Mouse (Mus musculus) neutrophil, adult 5-6 weeks (primary cell): ENCODE measurements around the gene Med13l. TPM values are rescaled to one million over a fixed set of nuclear protein-coding genes. Genes with fewer than 3 reads are reported as not detected.

Source experiments
- ATAC-seq: fragments of 151-379, 151-347 bp; 2 replicates; pipeline ENCODE4 v1.8.0; 2017; ENCODE audit warnings: mild to moderate bottlenecking, moderate TSS enrichment; ENCODE audit not compliant: insufficient number of reproducible peaks, poor library complexity, low FRiP score, severe bottlenecking; ENCODE audit errors: extremely low read depth
- total RNA-seq: library from RNA; stranded (forward); fragments of 200-1000 nt; gene quantifications from 2 replicates; pipeline ENCODE4 v1.2.3, GENCODE M21; 2017

Med13l gene
- total RNA-seq, 1 experiment from 2014 or later: 91.4 TPM

DNA sequence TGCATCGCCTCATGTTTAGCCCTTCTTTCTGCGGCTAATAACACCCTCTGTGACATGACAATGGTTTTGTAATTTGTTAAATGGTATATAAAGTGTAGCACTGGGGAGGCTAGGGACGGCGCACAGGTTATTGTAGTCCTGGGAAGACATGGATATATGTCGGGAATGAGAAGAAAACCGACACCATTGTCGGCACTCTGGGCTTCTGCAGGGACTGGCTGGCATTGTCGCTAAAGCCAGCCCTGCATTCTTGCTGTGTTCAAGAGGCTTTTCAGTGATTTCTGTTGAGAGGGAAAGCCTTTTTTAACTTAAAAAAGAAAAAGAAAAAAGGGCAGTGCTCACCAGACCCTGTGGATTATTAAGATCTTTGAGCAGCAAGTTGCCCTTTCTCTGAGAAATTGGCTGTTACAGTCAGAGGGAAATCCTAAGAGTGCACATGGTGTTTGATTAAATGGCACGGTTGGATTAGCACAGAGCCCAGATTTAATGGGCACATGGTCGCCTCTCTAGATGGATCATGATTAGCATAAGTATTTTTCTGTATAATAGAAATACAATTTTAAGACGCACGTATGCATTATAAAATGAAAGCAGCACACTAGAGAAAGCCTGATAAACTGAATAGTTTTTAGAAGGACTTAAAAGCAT is 58.6 kb downstream of the Med13l start:
- no peak for ATAC-seq

DNA sequence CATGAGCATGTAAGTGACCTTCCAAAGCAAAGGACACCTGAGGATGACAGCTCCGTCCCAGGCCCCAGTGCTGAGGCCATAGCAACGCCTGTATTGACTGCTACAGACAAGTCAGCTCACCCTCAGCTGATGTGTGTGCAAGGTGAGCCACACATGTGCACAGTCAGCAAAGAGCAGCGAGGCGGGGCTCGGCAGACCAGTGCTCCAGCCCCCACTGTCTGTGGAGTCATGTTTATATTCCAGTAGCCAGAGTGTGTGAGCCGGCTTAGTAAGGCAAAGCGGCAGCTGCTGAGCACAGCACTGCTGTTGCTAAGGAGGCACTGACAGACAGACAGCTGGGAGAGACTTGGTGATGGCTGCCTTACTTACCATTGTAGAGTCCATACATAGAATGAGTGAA is 59.3 kb downstream of the Med13l start:
- no peak for ATAC-seq

DNA sequence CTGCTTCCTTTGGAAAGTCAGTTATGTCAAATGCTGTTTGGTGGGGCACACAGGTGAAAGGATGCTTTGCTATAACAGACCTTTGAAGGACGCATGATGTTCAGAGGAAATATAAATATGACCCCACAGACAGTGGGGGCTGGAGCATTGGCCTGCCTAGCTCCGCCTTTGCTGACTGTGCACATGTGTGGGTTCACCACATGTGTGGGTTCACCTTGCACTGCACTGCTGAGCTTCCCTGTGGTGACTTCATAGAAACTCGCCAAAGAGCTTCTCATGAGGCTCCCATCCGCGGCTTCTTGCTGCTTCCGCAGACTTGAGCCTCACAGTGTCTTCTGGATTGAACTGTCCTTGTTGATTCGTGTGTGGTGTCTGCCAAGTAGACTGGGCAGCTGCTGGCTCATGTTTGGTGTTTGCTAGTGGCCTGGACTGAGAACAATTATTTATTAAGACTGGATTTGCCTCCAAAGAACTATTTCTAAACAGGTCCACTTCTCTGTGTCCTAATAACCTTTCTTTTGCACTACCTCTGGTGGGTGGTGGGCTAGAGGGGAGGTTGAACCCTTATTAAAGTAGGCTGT is 59.9 kb downstream of the Med13l start:
- no peak for ATAC-seq

DNA sequence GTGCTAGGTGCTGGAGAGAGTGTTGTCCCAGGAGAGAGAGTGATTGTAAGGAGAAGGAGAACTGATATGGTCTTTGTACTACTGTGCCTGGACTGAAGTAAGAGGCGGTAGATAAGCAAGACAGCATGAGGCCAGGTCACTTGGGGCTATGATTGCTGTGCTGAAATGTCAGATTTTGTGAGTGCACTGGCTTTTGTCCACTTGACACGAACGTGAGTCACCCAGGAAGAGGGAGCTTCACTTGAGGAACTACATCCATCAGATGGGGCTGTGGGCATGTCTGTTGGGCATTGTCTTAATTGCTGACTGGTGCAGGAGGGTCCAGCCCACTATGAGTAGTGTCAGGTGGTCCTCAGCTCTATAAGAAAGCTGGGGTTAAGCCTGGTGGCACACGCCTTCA is 61.4 kb downstream of the Med13l start:
- ATAC-seq: no peak; the same call in 1 of the 2 replicates

DNA sequence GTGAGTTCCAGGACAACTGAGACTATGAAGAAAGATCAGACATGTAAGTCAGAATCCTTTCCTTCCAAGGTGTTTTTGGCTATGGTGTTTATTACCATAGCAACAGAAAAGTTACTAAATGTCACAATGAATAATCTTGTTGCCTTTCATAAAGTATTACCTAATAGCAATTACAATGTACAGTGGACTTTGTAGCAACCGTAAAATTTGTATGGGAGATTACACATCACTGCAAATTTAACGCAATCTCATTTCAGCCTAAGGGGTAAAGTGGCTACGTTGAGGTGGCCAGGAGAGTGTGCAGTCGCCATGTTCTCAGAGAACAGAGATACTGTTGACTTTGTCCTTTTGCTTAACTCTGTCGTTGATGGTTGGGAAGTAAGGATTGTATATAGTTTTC is 61.9 kb downstream of the Med13l start:
- ATAC-seq: no peak

DNA sequence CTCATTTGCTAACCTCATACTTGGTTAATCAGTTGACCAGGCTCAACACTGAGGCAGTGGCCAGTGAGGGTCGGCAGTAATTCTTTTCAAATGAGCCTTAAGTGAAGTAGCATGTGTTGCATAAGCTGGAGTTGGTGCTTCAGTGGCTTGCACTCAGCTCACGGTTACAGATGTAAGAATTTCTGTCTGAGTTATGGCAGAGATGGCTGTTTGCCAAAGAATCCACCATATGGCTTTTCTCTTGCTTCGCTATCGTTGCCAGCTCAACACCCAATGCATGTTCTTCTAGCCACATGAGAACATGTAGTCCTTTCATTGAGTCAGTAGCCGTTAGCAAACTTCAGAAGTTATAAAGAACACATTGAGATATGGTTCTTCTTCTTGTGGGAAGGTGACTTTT is 63.3 kb downstream of the Med13l start:
- no peak for ATAC-seq

DNA sequence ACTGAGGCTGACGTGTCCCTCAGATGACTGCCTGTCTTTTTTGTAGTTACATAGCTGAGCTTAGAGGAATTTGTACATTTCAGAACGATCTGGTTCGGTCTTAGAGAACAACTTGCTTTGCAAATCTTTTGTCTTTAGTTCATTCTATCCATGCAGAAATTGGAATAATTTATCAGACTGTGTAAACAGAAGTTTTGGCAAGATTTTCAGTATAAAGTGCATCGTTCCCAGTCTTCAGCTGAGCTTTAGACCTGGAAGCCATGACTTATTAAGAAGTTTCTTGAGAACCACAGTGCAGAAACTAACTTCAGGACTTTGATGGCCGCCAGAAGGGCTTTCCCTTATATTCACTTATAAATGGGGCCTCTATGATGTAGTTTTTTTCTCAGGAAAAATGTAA is 67.2 kb downstream of the Med13l start:
- ATAC-seq: no peak

DNA sequence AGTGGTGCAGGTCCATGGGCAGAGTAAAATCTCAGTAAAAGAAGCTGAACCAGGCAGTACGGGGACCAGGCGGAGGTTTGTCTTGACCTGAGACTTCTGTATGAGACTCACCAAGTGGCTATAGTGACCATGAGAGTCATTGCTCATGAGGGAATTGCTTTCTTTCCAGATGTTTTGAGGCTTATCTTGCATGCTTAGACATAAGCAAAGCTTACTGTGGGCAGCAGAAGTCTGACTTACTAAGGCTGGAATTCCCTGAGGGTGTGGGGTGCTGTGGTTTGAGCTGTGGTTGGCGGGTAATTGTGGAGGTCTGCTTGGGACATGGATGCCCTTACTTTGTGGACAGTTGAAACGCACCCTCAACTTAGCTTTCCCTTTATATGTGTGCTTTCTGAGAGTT is 67.7 kb downstream of the Med13l start:
- no peak for ATAC-seq

DNA sequence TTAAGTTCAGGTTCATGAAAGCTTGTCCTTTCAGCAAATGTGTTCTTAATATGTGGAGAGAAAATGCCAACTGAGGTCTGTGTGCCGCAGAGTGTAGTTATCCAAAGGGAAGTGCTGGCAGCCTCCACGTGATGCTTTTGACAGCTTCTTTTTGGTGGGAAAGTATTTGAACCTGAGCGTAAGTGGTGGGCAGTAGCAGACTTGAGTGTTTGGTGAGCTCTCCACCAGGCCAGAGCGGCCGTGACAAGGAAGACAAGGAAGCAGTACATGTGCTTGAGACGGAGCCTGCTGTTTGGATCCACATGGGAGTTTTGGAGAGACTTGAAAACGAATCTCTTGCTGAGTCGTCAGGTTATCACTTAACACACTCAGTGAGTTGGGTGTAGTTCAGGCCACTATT is 71.9 kb downstream of the Med13l start:
- ATAC-seq: no peak

DNA sequence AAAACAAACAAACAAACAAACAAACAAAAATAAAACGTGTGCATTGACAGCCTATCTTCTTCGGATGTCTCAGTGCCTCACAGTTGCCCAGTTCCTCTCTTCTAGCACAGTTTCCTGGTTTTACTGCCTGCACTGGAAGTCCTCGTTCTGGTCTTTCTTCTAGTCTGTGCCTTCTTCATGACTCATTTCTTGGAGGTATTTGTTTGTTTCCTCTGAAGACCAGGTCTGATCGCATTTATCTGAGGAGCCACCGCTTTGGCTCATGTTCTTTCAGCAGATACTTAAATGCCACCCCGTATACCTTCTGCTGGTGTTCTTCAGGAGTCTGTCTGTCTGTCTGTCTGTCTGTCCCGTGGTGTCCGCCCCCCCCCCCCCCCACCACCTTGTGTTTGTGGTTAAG is 72.6 kb downstream of the Med13l start:
- no peak for ATAC-seq

DNA sequence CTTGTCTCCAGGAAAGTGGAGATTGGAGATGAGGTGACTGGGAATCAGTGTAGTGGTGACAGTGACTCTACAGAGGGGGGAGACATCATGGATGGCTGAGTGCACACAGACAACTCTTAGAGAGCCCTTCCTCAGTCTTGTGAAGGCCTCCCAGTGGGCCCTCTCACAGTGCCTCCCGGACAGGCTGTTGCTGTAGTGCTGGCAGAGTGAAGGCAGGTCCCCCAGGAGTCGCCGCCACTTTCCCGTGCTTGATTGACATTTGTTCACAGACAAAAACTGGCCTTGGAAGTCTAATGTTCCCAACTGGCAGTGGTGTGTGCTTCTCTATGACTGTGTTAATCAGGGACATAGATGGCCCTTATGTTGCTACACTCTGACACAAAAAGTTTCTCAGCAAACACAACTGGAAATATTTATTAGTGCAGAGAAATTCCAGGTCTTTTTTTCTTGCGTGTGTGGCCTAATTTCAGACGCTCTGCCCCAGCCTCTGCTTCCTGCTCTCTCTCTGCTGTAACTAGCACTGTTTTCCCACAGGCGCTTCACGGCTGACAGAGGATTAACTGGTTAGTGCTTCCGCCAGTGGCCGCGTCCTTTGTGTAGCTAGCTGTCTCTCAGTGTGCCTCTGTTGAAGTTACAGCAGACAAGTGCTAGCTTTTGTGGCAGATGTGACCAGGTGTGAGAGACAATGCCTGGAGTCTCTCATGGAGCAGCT is 75.2 kb downstream of the Med13l start:
- no peak for ATAC-seq

DNA sequence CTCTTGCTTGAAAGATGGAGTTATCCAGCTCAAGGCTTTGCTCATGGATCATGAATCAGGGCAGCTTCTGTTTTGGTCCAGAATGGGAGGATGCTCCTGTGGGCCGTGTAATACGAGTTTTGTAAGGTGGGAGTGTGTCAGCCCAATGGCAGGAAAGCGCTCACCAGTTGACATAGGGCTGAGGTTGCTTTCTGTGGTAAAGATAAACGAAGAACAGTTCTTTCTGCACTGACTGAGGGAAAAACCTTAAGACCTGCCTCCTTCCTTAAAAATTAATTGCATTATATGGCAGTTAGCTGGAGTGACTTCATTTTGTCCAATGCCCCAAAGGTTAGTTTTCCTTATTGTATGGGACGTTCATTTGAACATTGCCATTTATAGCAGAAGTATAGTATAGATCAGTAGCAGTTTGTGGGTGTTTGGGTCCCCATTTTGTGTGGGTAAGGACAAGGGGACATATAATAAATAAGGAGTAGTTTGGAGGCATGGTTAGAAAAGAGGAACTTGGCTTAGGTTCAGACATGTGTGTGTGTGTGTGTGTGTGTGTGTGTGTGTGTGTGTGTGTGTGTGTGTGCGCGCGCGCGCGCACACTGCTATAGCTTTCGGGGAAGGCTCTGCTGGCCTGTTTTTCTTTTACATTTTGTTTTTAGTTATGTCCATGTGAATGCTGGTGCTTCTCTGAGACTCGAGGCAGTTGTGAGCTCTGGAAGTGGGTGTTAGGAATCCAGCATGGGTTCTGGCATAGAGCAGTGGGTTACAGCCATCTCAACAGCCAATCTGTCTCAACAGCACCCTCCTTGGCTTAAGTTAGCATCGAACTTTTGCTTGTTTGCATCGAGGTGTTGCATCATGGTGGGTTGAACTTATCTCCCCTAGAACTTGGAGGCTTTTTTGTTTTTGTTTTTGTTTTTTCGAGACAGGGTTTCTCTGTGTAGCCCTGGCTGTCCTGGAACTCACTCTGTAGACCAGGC is 76.2 kb downstream of the Med13l start:
- peak; percentile 30; the same call in 1 of the 2 replicates for ATAC-seq

DNA sequence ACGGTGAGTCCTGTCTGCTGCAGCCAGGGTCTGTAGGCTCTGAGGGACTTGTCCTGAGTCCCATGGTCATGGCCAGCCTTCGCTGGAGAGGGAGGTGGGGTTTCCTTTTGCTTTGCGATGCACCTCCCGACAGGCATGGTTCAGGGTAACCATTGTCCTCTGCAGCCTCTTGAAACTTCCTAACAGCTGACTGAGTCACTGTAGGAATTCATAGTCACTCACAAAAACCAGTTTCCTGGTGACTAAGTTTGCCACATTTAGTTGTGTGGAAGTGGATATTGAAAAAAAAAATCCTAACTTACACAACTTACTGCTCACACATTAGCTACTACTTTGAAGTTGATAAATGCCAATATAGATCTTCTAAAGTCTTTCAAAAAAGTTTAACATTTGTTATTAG is 77.5 kb downstream of the Med13l start:
- ATAC-seq: no peak

DNA sequence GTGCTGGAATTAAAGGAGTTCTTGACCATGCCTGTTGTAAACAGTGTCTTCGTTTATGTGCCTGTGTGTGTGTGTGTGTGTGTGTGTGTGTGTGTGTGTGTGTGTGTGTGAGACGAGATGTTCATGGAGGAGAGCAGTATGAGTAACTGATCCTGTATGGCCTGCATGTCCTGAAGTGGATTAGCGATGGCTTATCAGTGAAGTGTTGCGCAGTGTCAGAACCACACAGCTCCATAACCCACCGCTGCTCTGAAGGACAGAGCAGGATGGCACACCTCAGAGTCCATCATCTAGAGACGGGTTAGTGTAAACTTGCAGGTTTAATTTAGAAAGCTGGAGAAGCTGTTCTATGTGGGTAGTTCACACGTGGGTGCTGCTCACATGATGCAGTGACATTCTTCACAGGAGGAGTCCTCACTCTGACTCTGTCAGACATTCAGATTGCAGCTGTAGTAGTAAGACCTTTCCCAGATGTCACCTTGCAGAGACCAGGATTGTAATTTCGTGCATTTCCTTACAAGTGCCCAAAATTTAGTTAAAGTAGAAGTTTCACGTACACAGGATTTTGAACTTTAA is 78.1 kb downstream of the Med13l start:
- no peak for ATAC-seq

DNA sequence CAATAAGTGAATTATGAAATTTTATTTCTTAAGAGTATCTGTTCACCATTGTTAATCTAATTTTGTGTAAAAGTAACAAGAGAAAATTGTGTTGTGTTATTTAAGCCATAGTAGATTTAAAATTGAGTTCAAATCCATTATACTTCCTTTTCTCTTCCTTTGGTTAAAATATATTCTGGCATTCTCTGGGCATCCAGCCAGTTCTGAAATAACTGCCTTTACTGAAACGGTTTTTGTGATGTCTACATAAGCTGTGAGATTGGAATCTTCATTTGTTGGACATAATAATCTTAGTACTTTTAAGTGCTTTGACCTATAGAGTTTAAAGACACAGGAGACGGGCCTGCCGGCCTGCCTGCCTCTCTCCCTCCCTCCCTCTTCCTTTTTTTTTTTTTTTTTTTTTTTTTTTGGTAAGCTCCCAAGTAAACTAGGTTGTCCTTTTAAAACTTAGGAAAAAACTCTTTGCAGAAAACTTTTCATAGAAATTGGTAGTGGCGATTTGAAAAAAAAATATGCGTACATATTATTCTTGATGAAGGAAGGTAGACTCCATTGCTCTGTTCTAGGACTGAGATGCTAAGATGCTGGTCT is 78.7 kb downstream of the Med13l start:
- no peak for ATAC-seq

DNA sequence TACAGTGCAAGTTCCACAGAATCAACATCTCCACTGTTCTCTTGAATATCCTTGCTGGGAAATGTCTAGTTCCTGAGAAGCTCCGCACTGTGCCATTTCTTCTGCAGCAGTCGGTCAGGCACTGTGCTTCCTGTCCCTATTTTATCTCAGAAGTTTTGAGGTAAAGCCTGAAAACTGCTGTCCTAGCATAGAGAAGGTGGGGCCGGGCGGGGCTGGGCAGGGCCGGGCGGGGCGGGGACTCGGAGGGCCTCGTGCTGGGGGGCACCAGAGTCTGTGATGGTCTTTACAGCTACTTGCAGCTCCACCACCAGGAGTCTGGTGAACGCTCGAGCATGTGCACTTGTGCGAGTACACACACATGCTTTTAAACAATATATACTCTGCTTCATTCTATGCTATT is 83.6 kb downstream of the Med13l start:
- ATAC-seq: no peak

DNA sequence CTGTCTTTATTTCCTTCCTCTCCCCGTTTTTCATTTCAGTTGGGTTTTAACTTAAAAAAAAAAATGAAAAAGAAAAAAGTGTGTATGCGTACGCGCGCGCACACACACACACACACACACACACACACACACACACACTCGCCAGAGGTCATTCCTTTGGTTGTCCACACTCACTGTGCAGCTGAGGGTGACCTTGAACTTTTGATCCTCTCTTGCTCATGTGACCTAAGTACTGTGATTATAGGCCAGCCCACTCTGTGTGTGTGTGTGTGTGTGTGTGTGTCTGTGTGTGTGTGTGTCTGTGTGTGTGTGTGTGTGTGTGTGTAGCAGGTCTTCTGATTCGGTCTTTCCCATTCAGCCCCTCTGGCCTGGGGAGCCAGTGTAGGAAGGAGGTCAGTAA is 84.0 kb downstream of the Med13l start:
- no peak for ATAC-seq

DNA sequence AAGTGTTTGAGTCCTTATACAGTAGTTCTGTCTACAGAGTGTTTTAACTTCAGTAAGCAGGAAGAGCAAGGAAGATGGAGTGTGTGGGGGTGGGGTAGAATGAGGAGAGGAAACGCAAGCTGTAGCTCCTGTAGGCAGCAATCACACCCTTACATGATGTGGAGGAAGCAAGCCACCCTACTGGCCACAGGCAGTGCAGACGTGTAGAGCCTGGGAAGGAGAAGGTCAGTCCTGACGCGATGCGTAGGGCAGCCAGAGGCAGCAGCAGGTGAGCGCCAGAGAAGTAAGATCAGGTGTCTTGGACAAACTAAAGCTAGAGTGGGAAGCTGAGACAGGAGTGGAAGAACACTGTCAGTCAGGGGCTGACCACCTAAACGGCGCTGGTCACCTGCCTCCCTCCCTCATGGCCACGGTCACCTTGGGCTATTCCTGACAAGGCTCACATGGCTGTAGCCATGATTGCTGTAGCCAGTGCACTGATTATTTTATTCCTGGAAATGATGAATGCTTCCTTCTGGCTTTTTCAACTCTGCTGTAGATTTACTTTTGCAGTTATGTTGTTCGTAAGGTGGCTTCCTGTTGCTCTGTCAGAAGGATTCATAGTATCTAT is 84.8 kb downstream of the Med13l start:
- peak; percentile 27; the same call in 1 of the 2 replicates for ATAC-seq
